Mouse (Mus musculus): ENCODE results near the gene Ncdn. TPM values are rescaled to one million over a fixed set of nuclear protein-coding genes. Genes with fewer than 3 reads are reported as not detected.

Ncdn gene
- polyA plus RNA-seq, 1 experiment: 30.2 TPM

DNA sequence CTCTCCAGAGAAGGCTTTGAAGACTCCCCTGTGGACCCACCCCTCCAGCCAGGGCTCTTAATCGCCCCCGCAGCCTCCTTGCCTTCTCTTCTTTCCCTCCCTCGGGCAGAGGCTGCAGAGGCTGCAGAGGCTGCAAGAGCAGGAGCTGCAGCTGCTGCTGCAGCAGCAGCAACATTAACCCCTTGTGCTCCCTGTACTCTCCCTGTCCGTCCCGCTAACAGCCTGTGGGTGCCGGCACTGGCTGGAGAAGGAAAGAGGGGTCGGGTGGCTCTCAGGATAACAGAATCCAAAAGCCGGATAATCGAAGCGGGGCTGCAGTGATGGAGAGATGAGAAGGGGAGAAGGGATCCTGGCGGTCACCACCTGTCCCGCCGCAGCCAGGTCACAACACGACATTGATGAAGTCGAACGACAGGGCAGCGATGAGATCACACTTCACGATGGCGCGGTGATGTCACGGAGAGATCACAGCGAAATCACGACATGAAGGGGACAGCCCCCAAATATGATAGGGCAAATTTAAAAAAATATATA lies 563 bp downstream of the Ncdn start:
- DNase-seq (ENCODE audit: low read depth): no peak

GRCm38 (mm10) chr4:126752024-126752607 lies 1.1 kb downstream of the Ncdn start:
- no peak for DNase-seq (ENCODE audit: low read depth)

DNA sequence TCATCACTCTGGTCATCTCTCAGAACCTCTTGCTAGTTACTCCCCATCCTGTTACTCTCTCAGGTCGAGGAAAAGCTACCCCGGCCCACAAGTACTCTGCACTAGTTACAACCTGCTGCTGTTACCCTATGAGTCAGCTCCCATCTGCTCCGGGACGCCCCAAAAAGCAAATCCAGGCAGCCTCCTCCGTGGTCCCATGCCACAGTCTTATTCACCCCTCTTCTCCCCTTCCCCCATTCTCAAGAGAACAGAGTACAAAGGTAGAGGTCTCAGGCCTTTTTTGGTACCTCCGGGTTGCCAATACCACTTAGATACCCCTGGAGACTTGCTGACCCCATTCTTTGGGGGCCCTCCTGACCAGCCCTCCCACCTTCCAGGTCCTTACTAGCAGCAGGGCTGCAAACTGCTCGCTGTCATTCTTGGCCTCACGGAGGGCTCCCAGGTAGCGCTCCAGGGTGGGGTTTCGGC lies 1.6 kb downstream of the Ncdn start:
- DNase-seq (ENCODE audit: low read depth): no peak

DNA sequence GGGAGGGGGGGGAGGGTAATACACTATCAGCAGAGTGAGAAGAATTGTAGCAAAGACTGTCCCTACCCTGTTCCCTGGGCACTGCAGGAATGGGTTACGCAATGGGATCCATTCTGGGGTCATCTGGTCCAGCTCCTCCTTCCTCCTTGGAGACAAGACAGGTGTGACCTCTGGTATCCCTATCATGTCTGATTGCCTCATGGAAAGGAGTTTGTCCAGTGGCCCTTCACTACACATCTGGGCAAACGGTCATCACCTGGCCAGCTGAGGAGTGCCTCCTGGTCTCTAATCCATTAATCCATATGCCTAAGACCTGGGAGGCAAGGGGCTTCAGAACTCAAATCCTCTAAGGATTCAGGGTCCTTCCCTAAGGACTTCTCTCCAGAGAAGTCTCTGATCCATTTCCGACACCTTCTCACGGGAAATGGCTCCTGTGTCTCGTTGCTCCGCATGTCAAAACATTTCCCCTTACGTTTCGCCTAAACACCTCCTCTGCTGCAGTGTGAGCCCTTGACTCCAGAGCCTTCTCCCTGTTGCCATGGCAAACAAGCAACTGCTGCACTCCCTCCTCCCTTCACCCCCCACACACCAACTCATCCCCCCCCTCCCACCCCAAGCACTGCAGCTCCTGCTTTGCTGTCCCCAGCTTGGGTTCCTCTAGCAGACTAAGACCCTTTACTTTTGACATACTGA lies 2.2 kb downstream of the Ncdn start:
- no peak for DNase-seq (ENCODE audit: low read depth)

DNA sequence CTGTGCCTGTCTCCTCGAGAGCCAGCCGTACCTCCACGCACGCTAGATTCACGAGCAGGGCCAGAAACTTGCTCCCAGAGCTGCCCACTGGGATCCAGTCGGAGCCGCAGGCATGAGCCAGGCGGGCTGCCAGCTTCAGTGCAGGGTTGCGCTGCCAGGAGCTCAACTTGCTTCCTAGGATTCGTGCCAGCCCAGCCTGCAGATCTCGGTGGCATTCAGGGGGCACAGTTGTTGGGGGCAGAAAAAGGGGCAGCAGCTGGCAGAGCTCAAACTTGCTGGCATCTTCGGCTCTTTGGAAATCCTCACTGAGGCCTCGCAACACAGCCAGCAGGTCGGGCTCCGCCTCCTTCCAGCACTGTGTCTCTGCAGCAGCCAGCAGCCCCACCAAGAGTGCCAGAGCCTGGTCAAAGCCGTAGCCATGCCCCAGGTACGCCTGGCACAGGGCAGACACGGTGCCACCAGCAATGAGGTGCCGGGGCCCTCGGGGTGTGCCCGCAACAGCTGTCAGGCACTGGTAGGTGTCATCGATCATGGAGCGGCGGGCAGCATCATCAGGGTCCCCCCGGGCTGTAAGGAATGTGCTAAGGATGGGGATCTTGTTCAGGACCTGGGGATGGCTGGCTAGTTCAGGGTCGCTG lies 3.1 kb downstream of the Ncdn start:
- DNase-seq (ENCODE audit: low read depth): no peak

DNA sequence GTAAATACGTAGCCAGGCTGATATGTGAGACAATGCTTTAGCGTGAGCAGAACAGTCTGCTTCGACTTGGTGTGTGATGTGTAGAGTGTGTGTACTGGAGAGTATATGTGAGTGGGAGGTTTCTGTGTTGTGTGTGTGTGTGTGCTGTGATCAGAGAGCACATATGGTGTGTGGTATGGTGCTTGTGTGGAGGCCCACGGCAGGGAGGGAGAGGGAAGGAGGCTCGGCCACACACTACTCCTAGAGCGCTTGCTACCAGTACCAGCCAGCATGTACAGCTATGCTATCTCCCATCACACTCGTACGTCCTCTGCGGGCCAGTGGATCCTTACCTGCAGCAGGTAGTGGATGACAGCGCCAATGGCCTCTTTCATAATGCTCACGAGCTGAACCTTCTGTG lies 3.7 kb downstream of the Ncdn start:
- DNase-seq (ENCODE audit: low read depth): no peak

DNA sequence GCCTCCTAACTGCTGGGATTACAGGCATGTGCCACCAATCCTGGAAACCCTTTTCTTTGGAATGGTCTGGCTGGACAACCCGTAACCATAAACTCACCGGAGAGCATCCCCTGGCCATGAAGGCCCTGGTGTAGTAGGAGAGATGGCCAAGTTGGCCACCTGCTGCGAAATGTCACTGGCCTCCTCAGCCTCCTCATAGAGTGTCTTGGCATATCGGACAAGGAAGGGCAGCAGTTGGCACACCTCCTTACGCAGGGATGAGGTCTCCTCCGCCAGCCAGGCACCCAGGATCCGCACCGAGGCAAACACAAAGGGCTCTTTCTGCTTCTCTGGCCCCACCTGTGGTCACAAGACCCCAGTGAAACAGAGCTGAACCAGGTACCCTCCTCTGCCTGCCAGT lies 4.9 kb downstream of the Ncdn start:
- DNase-seq (ENCODE audit: low read depth): no peak

DNA sequence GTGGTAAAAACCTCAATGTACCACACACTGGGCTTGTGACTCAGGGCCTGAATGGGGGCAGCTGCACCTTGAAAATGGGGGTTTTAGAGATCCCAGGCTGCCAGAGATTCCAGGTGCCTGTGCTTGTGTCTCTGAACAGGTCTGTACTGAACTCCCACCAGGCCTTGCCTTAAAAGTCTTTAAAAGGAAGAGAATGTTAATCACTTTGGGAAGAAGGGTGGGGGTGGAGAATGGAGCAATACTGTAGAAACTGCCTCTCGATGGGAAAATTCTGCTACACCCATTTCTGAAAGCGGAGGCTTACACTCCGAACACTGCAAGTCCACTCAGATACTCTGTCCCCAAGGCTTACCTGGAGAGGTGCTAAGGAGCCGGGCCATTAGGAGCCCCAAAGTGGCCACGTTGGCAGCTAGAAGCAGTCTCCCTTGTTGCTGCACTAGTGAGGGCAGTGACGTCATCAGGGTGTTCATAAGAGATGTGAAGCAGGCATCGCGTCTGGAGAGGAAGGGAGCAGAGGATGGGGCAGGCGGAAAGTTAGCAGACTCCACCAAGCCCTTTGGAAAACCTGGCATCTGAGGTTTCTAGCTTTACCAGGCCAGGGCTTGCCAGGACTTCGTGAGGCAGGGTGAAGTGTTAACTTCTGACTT lies 6.9 kb downstream of the Ncdn start:
- no peak for DNase-seq (ENCODE audit: low read depth)

DNA sequence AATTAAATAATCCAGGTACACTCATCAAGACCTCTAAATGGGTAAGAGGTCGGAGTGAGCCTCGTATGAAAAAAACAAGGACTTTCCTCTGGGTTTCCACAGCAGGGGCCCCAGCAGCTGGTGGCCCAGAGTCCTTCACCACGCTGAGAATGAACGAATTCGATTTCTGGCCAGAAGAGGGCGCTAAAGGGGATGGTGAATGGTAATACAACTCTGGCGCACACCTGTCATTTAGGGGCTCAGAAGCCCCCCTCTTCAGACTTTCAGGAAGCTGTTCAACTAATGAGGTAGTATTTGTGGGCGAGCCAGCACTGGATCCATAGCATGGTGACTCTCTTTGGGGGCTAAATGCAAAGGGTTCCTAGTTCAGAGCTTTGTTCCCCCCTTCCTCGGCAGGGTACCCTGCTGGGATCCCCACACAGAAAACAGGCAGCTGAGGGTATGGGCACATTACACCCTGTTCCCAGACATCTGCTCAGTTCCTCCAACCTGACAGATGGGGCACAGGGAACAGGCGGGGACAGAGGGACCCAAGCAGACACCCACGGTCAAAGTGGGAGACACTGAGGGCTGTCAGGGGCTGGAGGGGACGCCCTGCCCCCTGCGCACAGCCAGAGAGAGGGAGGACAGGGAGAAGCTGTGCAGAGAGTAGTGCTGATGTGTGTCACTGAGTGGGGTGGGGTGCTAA lies 7.6 kb downstream of the Ncdn start:
- DNase-seq (ENCODE audit: low read depth): no peak

GRCm38 (mm10) chr4:126744831-126745230 lies 8.4 kb downstream of the Ncdn start:
- DNase-seq (ENCODE audit: low read depth): no peak

DNA sequence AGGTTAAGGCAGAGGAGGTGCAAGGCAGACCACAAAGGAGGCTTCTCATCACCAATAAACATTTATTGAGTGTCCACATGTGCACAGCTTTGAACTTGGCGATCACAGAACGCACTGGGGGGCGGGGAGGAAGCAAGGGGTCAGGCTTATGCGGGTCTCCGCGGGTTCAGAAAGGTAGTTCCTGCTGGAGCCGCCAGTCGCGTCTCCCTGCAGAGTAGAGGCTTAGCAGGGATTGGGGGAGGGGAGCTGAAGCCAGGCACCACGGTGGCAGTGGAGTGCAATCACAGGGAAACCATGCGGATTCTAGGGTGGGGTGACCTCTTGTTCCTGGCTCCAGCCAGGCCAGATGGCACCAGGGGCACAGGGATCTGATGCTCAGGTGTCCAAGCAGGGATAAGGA lies 9.5 kb downstream of the Ncdn start:
- DNase-seq (ENCODE audit: low read depth): no peak

- DNase-seq (ENCODE audit: low read depth): no peak
Observed at GRCm38 (mm10) chr4:126742976-126743375, 10.3 kb downstream of the Ncdn start.

- no peak for DNase-seq (ENCODE audit: low read depth)
Observed at GRCm38 (mm10) chr4:126741448-126741847, 11.8 kb downstream of the Ncdn start.

DNA sequence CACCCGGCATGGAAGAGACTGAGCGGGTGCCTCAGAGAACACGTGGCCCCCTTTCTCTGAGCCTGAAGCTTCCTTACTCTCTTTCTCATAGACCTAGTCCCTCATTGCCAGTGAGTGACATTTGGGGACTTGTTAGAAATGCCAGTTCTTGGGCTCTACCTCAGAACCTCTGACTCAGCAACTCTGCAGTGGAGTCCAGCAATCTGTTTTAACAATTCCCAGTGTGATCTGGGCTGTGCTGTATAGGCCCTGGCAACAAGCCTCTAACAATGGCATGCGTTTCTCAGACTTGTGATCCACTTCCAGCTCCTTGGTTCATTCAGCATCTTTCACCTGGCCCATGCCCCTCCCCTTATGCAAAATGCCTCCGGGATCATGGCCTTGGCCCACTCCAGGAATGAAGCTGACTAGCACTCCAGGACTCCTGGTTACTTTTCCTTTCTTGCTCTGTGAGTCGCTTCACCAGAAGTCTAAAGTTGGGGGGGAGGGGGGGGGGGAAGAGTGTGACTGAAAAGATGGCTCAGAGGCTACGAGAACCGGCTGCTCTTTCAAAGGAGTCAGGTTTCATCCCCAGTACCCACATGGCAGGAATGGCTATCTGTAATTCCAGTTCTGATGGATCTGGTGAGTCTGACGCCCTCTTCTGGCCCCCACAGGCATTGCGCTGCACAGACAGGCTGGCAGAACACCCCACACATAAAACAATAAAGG lies 13.1 kb downstream of the Ncdn start:
- DNase-seq (ENCODE audit: low read depth): no peak

- DNase-seq (ENCODE audit: low read depth): no peak
Observed at GRCm38 (mm10) chr4:126736001-126736414, 17.2 kb downstream of the Ncdn start, which contains the start of gene Tfap2e. Gene Tfap2e (minus strand): TSS chr4:126736240.

DNA sequence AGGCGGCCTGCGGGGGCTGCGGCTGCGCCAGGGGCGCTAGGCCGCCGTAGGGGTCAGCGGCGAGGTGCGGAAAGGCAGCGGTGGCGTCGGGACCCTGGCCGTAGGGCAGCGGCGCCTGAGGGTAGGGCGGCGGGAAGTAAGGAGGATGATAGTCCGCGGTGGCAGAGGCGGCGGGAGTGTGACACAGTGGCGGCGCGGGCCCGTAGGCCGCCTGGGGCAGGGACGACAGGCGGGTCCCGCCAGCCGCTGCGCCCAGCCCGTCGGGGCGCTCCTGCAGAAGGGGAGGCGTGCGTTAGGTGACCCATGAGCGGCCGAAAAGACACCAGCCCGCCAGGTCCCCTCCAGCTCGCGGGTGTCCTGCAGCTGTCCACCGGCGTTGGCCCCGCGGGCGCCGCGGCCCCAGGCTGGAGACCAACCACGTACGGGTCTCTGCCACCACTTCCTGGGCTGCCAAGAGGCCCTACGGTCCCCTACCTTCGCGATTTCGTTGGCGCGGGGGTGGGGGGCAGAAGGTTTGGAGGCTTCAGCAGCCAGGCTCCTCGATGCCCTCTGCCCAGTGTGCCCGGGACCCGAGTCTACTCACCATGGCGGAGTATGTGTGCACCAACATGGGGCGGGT lies 17.7 kb downstream of the Ncdn start:
- DNase-seq (ENCODE audit: low read depth): no peak

DNA sequence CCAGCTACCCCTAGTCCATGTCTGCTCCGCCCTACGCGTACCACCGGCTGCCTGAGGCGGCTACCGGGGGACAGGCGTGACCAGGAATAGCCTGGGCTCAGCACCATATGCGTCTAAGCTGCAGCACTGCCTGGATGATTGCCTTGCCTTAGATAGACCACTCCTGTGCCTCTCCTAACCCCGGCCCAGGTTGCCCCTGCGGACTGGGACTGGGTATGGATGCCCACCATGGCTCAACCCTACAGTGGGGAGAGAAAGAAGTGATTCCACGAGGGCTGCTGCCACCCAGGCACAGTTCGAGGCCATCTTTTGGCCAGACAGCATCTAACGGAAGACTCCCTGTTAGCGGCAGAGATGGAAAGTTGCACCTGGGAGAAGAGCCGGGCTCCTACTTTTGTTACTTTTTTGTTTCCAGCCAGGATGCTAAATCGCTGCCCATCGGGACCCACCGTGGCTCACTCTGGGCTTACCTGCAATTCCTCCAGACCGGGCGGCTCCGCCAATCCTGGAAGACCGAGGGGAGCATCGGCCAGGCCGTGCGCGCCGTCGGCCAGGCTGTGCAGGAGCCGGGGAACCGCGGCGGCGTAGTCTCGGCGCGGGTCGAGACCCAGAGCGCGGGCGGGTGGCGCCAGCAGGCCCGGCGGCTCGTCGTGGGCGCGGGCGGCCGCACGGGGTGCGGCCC lies 18.4 kb downstream of the Ncdn start:
- no peak for DNase-seq (ENCODE audit: low read depth)

DNA sequence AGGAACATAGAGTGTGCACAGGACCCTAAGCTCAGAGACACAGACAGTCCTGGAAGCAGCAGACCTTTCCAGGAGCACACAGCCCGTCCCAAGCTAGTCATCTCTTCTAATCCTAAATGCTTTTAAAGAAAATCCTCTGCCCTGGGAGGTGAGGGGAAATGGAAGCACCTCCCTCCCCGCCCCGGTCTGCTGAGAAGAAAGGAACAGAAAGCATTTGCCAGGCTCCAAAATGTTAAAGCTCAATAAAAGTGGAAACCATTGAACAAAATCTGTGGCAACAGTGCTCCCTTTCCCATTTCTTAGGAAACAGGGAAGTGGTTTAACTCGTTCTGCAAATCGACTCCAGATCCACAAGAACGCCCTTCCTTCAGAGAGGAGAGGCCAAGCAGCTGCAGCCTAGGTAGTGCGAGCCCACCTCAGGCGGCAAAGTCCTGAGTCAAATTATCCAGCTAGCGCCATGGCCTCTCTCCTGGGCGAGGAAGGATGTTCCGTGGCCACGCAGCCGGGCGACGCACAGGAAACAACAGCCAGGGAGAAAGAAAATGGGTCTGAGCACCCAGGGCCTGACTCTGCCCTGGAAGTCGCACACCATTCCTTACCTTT lies 19.1 kb downstream of the Ncdn start:
- no peak for DNase-seq (ENCODE audit: low read depth)

- DNase-seq (ENCODE audit: low read depth): no peak
Observed at GRCm38 (mm10) chr4:126732531-126733380, 20.5 kb downstream of the Ncdn start.
